Mouse (Mus musculus): ENCODE measurements around the gene Sufu.

GRCm38 (mm10) chr19:46416276-46416675, 19.6 kb downstream of the Sufu start:
- TF ChIP-seq CTCF (IDR thresholded peaks at IDR 0.05; ENCODE audit: borderline replicate concordance, insufficient read depth, low read depth, low read length) (no peak), POLR2A (IDR thresholded peaks at IDR 0.05; ENCODE audit: borderline replicate concordance, insufficient read depth, low read length) (no peak)

All from cerebellum, adult 2 months (tissue).